Mouse (Mus musculus): ENCODE results near the gene Popdc3.
"Not testable (repeated sequence)": the region's sequence is repeated elsewhere in the genome, so short reads cannot be mapped to it uniquely, and the experiment has no call there.

Gene Popdc3

DNA sequence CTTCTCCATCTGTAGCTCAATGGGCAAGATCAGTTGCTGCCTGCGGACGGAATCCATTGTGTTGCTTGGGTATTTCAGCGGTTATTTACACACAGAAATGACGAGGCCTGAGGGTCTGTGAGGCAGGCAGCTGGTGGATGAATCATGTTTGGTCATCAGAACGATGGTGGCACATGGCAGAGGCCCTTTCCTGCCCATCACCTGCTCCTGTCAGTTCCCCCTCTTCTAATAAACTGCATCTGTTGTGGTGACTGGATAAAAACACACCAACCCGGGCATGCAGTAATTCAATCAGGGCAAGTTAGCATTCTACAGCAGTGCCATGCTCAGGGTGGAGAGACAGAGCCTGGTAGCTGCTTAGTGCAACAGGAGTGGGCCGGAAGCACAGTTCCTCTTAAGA lies 133.7 kb downstream of the Popdc3 start:
- DNase-seq (ENCODE audit: low read depth, low spot score): no peak

DNA sequence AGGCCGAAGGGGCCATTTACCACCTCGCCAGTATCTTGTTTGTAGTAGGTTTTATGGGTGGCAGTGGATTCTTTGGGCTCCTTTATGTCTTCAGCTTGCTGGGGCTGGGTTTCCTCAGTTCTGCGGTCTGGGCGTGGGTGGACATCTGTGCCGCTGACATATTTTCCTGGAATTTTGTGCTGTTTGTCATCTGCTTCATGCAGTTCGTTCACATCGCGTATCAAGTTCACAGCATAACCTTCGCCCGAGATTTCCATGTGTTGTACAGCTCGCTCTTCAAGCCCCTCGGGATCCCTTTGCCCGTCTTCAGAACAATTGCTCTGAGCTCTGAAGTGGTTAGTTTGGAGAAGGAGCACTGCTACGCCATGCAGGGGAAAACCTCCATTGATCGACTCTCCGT lies 137.0 kb downstream of the Popdc3 start:
- no peak for DNase-seq (ENCODE audit: low read depth, low spot score)

DNA sequence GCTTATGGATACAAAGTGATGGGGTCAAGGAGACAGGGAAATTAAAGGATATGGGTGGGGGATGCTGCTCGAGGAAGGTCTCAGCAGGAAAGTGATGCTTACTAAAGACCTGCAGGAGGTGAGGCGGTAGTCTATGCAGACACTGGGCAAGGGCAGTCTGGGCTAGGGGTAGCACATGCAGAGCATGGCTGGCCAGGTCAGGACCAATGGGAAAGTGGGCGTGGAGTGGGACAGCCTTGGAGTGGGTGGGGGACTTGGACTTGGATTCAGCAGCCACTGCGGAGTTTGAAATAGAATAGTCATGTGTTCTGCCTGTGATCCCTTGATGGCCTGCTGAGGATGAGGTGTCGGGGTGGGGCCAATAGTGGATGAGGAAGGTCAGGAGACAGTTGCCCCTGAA lies 141.0 kb downstream of the Popdc3 start:
- no peak for DNase-seq (ENCODE audit: low read depth, low spot score)

DNA sequence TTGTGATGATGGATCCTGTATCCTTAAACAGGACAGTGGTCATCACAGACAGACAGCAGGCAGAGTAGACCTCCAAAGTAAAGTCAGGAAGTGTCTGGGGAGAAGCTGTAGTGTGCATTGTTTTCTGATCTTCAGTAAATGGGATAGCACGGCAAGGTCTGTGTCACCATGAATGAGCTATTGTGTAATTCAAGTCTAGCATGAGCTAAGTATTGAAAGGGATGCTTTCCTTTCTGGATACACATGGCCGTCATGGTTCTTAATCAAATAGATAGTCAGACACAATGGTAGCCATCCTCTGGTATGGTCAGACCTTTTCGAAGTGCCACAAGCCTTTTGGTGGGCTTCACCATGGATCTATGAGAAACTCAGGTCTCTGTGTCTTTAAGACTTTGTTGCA lies 142.4 kb downstream of the Popdc3 start:
- no peak for DNase-seq (ENCODE audit: low read depth, low spot score)

DNA sequence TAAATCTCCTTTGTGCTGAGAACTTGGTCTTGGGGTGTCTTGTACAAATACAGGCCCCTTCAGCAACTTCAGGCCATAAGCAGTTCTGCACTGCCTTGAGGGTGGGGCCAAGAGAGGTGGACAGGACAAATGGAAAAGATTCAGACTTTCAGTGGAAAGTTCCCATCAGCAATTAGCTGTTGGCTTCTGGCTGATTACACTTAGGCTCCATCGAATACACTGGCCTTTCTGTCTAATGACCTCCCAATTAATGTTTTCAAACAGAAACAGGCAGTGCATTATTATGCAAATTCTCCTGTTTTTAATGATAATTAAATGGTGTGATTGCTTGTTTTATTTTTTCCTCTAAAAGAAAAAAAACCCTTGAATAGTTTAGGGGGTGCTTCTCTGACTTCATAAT lies 146.3 kb downstream of the Popdc3 start:
- no peak for DNase-seq (ENCODE audit: low read depth, low spot score)

DNA sequence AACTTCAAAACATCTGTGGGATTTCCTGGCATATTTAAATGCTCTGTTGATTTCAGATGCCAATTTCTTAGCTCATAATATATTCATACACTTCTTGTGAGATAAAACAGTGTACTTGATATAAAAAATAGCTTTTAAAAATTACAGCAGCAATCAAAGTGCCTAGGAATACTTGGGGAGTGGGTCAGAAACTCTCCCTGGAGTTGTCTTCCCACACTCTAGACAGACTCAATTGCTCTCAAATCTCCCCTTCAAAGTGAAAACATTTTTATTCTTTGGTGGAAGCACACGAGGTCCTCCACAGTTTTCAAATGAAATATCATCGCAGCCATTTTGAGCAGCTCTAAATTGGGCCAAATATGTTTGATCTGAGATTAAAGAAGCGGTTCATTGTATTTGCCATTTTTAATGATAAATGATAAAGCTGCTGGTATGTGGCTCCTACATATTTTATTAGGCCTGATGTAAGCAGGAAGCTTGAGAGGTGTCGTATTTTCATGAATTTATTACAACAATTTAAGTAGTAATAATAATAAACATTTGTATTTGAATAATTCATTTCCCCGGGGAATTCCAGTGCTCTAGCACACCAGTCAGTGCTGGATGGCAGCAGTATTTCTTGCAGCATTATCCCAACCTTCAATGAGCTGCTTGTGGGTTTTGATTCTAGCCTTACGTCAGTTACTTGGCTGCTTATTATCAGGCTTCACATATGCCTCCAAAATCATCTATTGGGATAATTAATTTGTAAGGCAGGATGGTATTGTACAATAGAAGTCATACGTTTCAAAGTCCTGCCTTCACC lies 150.5 kb downstream of the Popdc3 start:
- DNase-seq (ENCODE audit: low read depth, low spot score): no peak

DNA sequence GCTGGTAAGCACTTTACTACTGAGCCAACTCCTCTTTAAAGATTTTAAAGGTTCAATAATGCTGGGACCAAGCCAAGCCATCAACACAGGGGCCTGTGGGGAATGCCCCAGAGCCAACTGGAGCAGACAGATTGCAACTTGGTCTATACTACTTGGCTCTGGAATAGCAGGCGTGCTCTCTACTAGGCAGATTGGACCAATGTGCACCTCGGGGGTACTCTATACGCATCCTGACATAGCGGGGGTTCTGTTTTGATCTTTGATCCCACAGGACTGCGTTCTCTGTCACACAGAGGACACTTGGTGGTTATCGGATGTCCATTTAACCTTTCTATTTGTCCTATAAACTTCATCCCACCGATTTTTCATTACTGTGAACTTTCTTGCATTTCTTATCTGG lies 157.0 kb downstream of the Popdc3 start:
- DNase-seq (ENCODE audit: low read depth, low spot score): no peak

DNA sequence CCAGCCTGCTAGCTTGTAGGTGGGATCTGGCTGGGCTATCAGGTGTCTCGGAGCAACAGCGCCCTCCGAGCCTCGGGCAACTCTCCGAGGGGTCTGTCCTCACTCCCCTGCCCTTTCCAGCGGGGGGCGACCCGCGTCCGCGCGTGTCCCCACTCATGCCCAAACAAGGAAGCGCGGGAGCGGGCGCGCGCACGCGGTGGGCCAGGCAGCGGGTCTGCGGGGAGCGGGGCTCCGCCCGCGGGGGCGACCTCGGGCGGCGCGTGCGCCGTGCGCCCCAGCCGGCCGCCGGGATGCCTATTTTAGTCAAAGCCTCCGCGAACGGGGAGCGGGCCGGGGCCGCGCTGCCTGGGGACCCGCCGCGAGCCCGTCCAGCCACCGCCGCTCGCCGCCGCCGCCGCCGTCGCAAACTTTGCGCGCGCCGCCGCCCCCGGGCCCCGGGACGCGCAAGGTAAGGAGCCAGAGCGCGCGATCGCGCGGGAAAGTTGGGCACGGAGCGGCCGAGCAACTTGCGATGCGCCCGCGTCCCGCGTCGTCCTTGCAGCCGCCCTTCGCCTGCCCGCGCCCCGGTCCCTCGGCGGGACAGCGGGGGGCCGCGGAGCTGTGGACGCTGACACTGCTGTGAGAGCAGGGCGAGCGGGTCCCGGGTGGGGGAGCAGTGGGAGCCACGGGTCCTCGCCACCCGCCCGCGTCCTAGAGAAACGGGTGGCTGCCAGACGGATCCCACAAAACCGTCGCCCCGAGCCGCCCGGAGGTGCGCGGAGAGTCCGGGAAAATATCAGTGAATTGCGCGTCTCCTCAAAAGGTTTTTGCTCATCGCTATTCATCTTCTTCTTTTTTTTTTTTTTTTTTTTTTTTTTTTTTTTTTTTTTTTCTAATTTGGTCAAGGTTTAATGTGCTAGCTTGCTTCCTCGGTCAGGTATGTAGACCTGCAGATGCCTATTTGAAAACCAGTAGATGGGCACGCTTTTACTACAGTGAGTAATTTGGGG lies 157.8 kb downstream of the Popdc3 start, which contains the start of gene Bves:
Bves (plus strand) TSS at position 339 of the 989 bp plus-strand sequence.
- DNase-seq (ENCODE audit: low read depth, low spot score): no peak

DNA sequence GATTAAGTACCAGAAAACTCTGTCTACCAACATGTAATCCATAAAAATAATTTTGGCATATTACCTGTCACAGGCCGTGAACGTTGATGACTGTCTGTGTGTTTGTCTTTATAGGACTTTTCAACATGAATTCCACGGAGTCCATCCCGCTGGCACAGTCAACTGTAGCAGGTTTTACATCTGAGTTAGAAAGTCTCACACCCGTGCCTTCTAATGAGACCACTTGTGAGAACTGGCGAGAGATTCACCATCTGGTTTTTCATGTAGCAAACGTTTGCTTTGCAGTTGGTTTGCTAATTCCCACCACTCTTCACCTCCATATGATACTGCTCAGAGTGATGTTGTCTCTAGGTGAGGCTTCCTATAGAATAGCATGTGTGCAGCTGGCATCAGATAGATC lies 161.2 kb downstream of the Popdc3 start:
- DNase-seq (ENCODE audit: low read depth, low spot score): no peak

DNA sequence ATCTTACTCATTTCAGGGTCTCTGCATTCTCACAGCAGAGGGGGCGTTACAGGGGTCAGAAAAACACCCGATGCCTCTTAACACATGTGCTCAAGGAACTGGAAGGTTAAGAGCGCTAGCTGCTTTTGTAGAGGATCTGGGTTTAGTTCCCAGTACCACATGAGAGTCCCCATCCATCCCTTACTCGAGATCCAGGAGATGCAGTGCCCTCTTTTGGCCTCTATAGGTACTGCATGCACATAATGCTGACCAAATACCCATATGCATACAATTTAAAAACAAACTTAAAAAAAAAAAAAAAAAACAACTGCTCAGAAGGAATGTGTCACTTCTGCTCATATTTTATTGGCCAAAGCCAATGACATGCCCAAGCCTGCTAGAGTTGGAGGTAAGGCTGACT lies 166.5 kb downstream of the Popdc3 start:
- no peak for DNase-seq (ENCODE audit: low read depth, low spot score)

DNA sequence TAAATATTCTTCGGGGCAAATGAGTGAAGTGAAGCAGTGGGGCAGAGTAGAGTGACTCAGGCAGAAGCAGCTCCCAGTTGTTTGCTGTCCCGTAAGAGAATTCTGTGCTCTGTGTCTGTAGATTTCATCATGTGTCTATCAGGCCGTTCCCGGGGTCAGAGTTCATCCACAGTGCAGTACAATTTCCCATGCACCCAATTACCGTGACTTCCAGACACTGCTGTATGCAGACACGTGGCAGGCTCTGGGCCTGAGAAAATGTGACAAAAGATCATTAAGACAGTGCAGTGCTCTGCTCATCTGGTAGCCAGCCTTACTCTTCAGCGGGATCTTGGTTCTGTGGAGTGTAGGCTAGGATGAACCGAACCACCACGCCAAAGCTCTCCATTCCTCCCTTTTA lies 167.3 kb downstream of the Popdc3 start:
- DNase-seq (ENCODE audit: low read depth, low spot score): no peak

DNA sequence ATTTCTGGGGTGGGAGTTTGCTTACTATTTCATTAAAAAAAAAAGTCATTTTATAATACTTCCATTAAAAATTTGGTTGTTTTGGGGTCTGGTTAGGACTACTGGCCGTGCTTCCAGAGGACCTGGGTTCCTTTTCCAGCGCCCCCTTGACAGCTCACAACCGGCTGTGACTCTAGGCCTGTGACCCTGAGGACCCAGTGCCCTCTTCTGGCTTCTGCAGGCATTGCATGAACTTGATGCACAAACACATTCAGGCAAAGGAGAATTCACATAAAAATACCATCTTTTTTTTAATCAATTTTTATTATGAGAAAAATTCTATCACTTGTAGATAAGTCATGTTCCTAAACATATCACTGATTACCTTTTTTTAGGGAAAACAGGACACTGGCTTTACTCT lies 170.2 kb downstream of the Popdc3 start:
- DNase-seq (ENCODE audit: low read depth, low spot score): not testable (repeated sequence)

DNA sequence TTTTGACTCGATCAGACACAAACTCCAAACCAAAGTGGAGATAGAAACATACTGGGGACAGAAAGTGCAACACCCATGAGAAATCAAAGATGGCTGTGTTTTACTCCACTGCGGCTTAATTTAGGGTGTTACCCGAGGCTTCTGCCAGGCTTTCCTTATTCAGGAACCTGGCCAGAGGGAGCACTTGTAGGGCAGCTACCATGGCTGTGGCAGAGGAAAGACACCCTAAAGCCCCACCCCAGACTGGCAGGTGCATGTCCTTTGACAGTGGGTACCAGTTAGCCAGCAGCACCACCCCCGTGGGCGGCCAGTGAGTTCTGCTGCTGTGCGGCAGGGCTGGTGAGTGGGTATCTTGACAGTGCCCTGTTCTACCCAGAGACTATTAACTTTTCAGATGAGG lies 178.2 kb downstream of the Popdc3 start:
- no peak for DNase-seq (ENCODE audit: low read depth, low spot score)

DNA sequence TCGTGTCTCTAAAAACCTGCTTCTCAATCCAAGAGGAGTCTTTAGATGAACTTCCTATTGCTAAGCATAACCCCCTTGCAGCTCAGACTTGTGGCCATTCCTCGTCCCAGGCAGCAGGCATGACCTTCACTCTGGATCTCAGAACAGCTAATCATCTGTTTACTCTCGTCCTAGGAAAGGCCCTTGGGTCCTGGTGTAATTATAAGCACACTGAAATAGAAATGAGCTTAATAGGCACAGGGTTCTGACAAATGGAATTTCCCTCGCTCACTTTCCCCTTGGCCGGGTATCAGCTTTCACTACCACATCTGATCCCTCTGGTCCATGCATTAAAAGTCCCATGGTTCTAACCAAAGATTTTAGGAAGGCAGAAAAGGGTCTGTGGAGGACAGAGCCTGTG lies 185.5 kb downstream of the Popdc3 start:
- no peak for DNase-seq (ENCODE audit: low read depth, low spot score)

DNA sequence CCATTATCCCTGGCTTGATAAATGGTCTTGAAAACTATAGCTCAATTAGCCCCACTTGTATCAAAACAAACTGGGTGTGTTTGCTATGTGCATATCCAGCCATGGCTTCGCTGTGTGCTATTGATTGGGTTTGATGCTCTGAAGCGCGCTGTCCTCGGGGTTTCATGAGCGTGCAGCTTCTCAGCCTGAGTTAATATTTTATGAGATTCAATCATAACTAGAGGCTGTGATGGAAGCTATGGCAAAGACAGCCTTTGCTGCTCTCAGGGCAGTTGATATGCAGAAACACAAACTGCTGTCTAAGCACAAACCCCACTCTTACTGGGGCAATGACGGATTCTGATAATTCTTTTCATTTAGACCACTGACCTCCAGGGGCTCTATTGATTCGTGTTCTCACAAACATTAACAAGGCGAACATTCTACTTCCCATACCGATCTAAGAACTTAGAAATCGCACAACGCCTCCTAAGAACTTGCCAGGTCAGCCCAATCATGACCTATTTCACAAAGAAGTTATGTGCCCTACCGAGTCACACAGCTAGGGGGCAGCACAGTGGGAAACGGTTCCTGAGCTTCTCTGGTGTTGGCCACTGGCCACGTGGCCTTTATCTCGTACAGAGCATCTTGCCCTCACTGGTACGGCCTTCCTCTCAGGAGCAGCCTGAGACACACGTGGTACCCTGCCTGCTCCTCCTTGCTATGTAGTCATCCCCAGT lies 189.2 kb downstream of the Popdc3 start:
- DNase-seq (ENCODE audit: low read depth, low spot score): no peak

Data from telencephalon, adult 2 months (tissue).